Mouse (Mus musculus) small intestine, adult 2 months (tissue): ENCODE results near the gene Olfr672. TPM values are rescaled to one million over a fixed set of nuclear protein-coding genes. Genes with fewer than 3 reads are reported as not detected.
"Not testable (repeated sequence)": the region's sequence is repeated elsewhere in the genome, so short reads cannot be mapped to it uniquely, and the experiment has no call there.

Source experiments
- H3K27ac ChIP-seq: fragments of 200-500 bp; 2 replicates; pipeline ENCODE4 v1.5.1; 2012; ENCODE audit warnings: low read depth, low read length, control low read depth, inconsistent platforms; ENCODE audit not compliant: insufficient read depth
- H3K27me3 ChIP-seq: fragments of 200-500 bp; 2 replicates; pipeline ENCODE4 v1.6.1; 2012; ENCODE audit warnings: mild to moderate bottlenecking, moderate library complexity, low read length, inconsistent platforms; ENCODE audit not compliant: control insufficient read depth, insufficient read depth
- H3K36me3 ChIP-seq: fragments of 200-500 bp; 2 replicates; pipeline ENCODE4 v1.6.1; 2012; ENCODE audit warnings: mild to moderate bottlenecking, low read length, control low read depth, inconsistent platforms; ENCODE audit not compliant: control insufficient read depth, insufficient read depth
- H3K4me1 ChIP-seq: fragments of 200-500 bp; 2 replicates; pipeline ENCODE4 v1.6.1; 2012; ENCODE audit warnings: low read length, inconsistent platforms, mixed read lengths; ENCODE audit not compliant: control insufficient read depth, insufficient read depth, insufficient read length
- H3K4me3 ChIP-seq: fragments of 200-500 bp; 2 replicates; pipeline ENCODE4 v1.5.1; 2012; ENCODE audit warnings: low read depth, mild to moderate bottlenecking, control low read depth, inconsistent platforms, low read length, moderate library complexity
- CTCF ChIP-seq: fragments of 200-500 bp; IDR thresholded peaks from 2 replicates; pipeline ENCODE4 v1.5.1; 2012; ENCODE audit warnings: low read depth, mild to moderate bottlenecking, control low read depth, inconsistent platforms, low read length, moderate library complexity, mixed read lengths; ENCODE audit not compliant: insufficient replicate concordance, insufficient read length; ENCODE audit errors: extremely low read depth
- POLR2A ChIP-seq: fragments of 200-500 bp; IDR thresholded peaks from 2 replicates; pipeline ENCODE4 v1.6.1; 2012; ENCODE audit warnings: low read depth, mild to moderate bottlenecking, control low read depth, inconsistent platforms, low read length, moderate library complexity
- WGBS: fragments of 180-500 bp; shearing (Covaris S2); methylation state at CpG from one replicate; pipeline ENCODE4 v1.1.7; 2018; 5-methylcytosine and 5-hydroxymethylcytosine counted together
- polyA plus RNA-seq: library from polyadenylated mRNA; depleted of rRNA; stranded (reverse); fragments of >200 nt; gene quantifications from 2 replicates; pipeline ENCODE4 v1.2.3, GENCODE M21; 2012; rRNA removed

The Olfr672 gene
- polyA plus RNA-seq: not detected in 2 replicates

GRCm38 (mm10) chr7:105001929-105002328 is at the start of gene Olfr672:
Olfr672 (minus strand) TSS chr7:105002029.
- Histone ChIP-seq H3K27me3 (no peaks in the 10 kb centered on the region), H3K4me3 (no peak within 1 kb of the TSS), H3K27ac (no peak within 1 kb of the TSS), H3K4me1 (no peaks in the 10 kb centered on the region), H3K36me3 (no peaks in the 10 kb centered on the region)
- TF ChIP-seq POLR2A (no peak), CTCF (no peak)

GRCm38 (mm10) chr7:105033836-105034235 is 32.0 kb upstream of the Olfr672 start:
- H3K4me3 ChIP-seq, H3K27ac ChIP-seq, H3K4me1 ChIP-seq, H3K36me3 ChIP-seq, H3K27me3 ChIP-seq: not testable (repeated sequence)
- 29% methylated on average over 5 of the region's 5 CpGs for WGBS

GRCm38 (mm10) chr7:105032398-105032797 is 30.6 kb upstream of the Olfr672 start, which contains the start of gene Olfr676:
Olfr676 (plus strand) TSS chr7:105032698.
- no peak for TF ChIP-seq CTCF
- TF ChIP-seq POLR2A: no peak
- H3K27ac ChIP-seq: no peak within 1 kb of the TSS
- H3K4me3 ChIP-seq: no peak within 1 kb of the TSS
- no peaks in the 10 kb centered on the region for H3K27me3 ChIP-seq
- H3K4me1 ChIP-seq: no peaks in the 10 kb centered on the region
- H3K36me3 ChIP-seq: no peaks in the 10 kb centered on the region

GRCm38 (mm10) chr7:105028360-105028759 is 26.5 kb upstream of the Olfr672 start, which contains the start of gene Olfr675:
Olfr675 (minus strand) TSS chr7:105028460.
- 75% methylated on average over 1 of the region's 1 CpGs for WGBS
- no peaks in the 10 kb centered on the region for H3K36me3 ChIP-seq
- H3K4me3 ChIP-seq: no peak within 1 kb of the TSS
- H3K27ac ChIP-seq: no peak within 1 kb of the TSS
- H3K4me1 ChIP-seq: no peaks in the 10 kb centered on the region
- TF ChIP-seq CTCF (no peak), POLR2A (no peak)
- no peaks in the 10 kb centered on the region for H3K27me3 ChIP-seq

GRCm38 (mm10) chr7:105022530-105022929 is 20.7 kb upstream of the Olfr672 start:
- Histone ChIP-seq H3K36me3 (no peaks in the 10 kb centered on the region), H3K27me3 (no peaks in the 10 kb centered on the region), H3K4me1 (no peaks in the 10 kb centered on the region), H3K4me3 (no peak overlapping the region), H3K27ac (no peak overlapping the region)
- WGBS: 70% methylated on average over 1 of the region's 1 CpGs
- TF ChIP-seq CTCF (no peak), POLR2A (no peak)

- Histone ChIP-seq H3K4me1 (no peaks in the 10 kb centered on the region), H3K27me3 (no peaks in the 10 kb centered on the region), H3K4me3 (no peak within 1 kb of the TSS), H3K27ac (no peak within 1 kb of the TSS), H3K36me3 (no peaks in the 10 kb centered on the region)
- WGBS: 38% methylated on average over 1 of the region's 1 CpGs
- TF ChIP-seq POLR2A: no peak
Observed at GRCm38 (mm10) chr7:104979026-104979425, 22.8 kb downstream of the Olfr672 start, which contains the start of gene Olfr671. Olfr671 (minus strand) TSS chr7:104979126.

GRCm38 (mm10) chr7:104972507-104972906 is 29.3 kb downstream of the Olfr672 start:
- H3K27ac ChIP-seq, H3K4me1 ChIP-seq, H3K36me3 ChIP-seq, H3K4me3 ChIP-seq, H3K27me3 ChIP-seq: not testable (repeated sequence)
- 61% methylated on average over 2 of the region's 2 CpGs for WGBS

GRCm38 (mm10) chr7:104962520-104962919 is 39.3 kb downstream of the Olfr672 start, which contains the start of gene Olfr670:
Olfr670 (minus strand) TSS chr7:104962620.
- no peaks in the 10 kb centered on the region for H3K27me3 ChIP-seq
- 37% methylated on average over 1 of the region's 1 CpGs for WGBS
- no peak within 1 kb of the TSS for H3K4me3 ChIP-seq
- H3K4me1 ChIP-seq: no peaks in the 10 kb centered on the region
- TF ChIP-seq CTCF (no peak), POLR2A (no peak)
- no peaks in the 10 kb centered on the region for H3K36me3 ChIP-seq
- H3K27ac ChIP-seq: no peak within 1 kb of the TSS

GRCm38 (mm10) chr7:104950234-104950633 is 51.6 kb downstream of the Olfr672 start:
- H3K36me3 ChIP-seq, H3K27ac ChIP-seq, H3K4me3 ChIP-seq, H3K27me3 ChIP-seq, H3K4me1 ChIP-seq: not testable (repeated sequence)
- WGBS: 92% methylated on average over 16 of the region's 16 CpGs
